Mouse (Mus musculus) lung, embryonic 16.5 days (tissue): ENCODE results near the gene Ttyh1. TPM values are rescaled to one million over a fixed set of nuclear protein-coding genes. Genes with fewer than 3 reads are reported as not detected.

Source experiments
- ATAC-seq: fragments of 200-750 bp; cut with Nextera tagmentation; 2 replicates; pipeline ENCODE4 v1.8.0; 2017; ENCODE audit warnings: low read depth, mild to moderate bottlenecking, moderate library complexity
- H3K27ac ChIP-seq: fragments of 300-500 bp; sonication (generic); 2 replicates; pipeline ENCODE4 v1.5.1; 2014; ENCODE audit warnings: mild to moderate bottlenecking, control low read depth, low read length
- H3K27me3 ChIP-seq: fragments of 300-500 bp; sonication (generic); 2 replicates; pipeline ENCODE4 v1.6.1; 2014; ENCODE audit warnings: low read depth, low read length, mixed read lengths; ENCODE audit not compliant: control insufficient read depth, insufficient read depth
- H3K36me3 ChIP-seq: fragments of 300-500 bp; sonication (generic); 2 replicates; pipeline ENCODE4 v1.6.1; 2014; ENCODE audit warnings: low read length; ENCODE audit not compliant: control insufficient read depth, insufficient read depth
- H3K4me1 ChIP-seq: fragments of 300-500 bp; sonication (generic); replicated peaks from 2 replicates; pipeline ENCODE4 v1.6.1; 2014; ENCODE audit warnings: low read length, mixed read lengths; ENCODE audit not compliant: control insufficient read depth, insufficient read depth
- H3K4me2 ChIP-seq: fragments of 300-500 bp; sonication (generic); 2 replicates; pipeline ENCODE4 v1.6.1; 2014; ENCODE audit warnings: low read depth, low read length, control low read depth
- H3K4me3 ChIP-seq: fragments of 300-500 bp; sonication (generic); 2 replicates; pipeline ENCODE4 v1.5.1; 2014; ENCODE audit warnings: mild to moderate bottlenecking, low read length, control low read depth
- H3K9ac ChIP-seq: fragments of 300-500 bp; sonication (generic); 2 replicates; pipeline ENCODE4 v1.6.1; 2014; ENCODE audit warnings: low read length, control low read depth
- H3K9me3 ChIP-seq: fragments of 300-500 bp; sonication (generic); 2 replicates; pipeline ENCODE4 v1.6.1; 2016; ENCODE audit warnings: low read length; ENCODE audit not compliant: control insufficient read depth
- WGBS: fragments of 180-500 bp; shearing (Covaris S2); extraction: QIAGEN DNeasy Blood & Tissue Kit; methylation state at CpG from one replicate; pipeline ENCODE4 v1.1.7; 2014; 5-methylcytosine and 5-hydroxymethylcytosine counted together
- polyA plus RNA-seq: library from polyadenylated mRNA; unstranded; fragments of >200 nt; fragmentation: Nextera tagmentation; extraction: Ambion mirVana; gene quantifications from 2 replicates; pipeline ENCODE4 v1.2.1, GENCODE M21; 2015

The Ttyh1 gene
- polyA plus RNA-seq, 1 experiment from 2014 or later, result 2.1 TPM

DNA sequence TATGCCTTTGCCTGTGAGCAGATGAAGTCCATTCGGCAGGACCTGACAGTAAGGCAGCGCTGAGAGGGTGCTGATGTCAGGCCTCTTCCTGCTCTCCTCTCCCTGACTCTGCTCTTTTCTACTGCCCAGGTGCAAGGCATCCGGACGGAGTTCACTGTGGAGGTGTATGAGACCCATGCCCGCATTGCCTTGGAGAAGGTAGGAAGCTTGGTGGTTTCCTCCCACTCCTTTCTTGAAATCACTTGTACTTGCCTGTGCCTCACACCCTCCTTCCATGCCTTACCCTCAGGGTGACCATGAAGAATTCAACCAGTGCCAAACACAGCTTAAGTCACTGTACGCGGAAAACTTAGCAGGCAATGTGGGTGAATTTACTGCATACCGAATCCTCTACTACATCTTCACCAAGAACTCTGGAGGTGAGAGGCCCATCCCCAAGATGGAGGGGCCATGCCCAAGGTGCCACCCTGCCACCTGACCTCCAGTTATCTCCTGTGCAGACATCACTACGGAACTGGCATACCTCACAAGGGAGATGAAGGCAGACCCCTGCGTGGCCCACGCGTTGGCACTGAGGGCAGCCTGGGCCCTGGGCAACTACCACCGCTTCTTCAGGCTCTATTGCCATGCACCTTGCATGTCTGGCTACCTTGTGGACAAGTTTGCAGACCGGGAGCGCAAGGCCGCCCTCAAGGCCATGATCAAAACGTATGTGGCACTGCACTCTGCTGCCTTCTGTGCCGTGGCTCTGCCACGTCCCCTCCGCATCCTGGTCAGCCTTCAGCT is 25.8 kb downstream of the Ttyh1 start:
- H3K9me3 ChIP-seq, result no peaks in the 10 kb centered on the region
- no peak overlapping the region for H3K4me2 ChIP-seq
- H3K4me3 ChIP-seq, result no peak overlapping the region
- ATAC-seq, result no peak
- 95% methylated on average over 20 of the region's 20 CpGs for WGBS
- no peak overlapping the region for H3K9ac ChIP-seq
- H3K36me3 ChIP-seq, result peaks cover 74% of the 10 kb centered on the region
- peaks cover 19% of the 10 kb centered on the region for H3K4me1 ChIP-seq
- H3K27ac ChIP-seq, result no peak overlapping the region
- H3K27me3 ChIP-seq, result no peaks in the 10 kb centered on the region

DNA sequence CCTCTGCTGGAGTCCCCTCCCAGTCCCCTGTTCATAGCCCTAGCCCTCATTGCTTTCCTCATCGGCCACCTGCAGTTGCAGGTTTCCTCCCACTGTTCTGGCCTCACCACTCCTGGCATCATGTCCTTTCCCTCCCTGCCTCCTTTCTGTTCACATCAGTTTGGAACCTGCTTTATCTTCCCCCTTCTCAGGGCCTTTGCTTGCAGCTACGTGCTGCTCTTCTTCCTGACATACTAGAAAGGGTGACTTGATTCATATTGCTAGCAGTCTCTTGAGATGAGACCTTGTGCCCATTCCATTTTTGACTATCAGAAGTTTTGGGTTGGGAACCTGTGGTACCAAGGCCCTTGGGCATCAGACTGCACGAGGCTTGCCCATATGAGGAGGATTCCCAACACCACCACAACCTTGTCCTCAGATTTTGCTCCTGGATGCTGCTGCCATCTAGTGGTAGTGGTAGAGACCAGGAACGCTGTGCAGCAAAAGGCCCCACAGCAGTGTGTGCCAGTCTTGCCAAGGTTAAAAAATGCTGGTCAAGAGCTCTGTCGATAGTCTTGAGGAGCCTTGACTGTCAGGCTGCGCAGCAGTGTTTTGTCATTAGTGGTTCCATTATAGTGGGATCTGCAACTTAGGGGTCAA is 26.5 kb downstream of the Ttyh1 start:
- H3K27me3 ChIP-seq, result no peaks in the 10 kb centered on the region
- no peaks in the 10 kb centered on the region for H3K9me3 ChIP-seq
- peaks cover 68% of the 10 kb centered on the region for H3K36me3 ChIP-seq
- peaks cover 26% of the 10 kb centered on the region for H3K4me1 ChIP-seq
- no peak for ATAC-seq
- no peak overlapping the region for H3K9ac ChIP-seq
- no peak overlapping the region for H3K27ac ChIP-seq
- 58% methylated on average over 6 of the region's 6 CpGs for WGBS
- no peak overlapping the region for H3K4me3 ChIP-seq
- H3K4me2 ChIP-seq, result no peak overlapping the region

DNA sequence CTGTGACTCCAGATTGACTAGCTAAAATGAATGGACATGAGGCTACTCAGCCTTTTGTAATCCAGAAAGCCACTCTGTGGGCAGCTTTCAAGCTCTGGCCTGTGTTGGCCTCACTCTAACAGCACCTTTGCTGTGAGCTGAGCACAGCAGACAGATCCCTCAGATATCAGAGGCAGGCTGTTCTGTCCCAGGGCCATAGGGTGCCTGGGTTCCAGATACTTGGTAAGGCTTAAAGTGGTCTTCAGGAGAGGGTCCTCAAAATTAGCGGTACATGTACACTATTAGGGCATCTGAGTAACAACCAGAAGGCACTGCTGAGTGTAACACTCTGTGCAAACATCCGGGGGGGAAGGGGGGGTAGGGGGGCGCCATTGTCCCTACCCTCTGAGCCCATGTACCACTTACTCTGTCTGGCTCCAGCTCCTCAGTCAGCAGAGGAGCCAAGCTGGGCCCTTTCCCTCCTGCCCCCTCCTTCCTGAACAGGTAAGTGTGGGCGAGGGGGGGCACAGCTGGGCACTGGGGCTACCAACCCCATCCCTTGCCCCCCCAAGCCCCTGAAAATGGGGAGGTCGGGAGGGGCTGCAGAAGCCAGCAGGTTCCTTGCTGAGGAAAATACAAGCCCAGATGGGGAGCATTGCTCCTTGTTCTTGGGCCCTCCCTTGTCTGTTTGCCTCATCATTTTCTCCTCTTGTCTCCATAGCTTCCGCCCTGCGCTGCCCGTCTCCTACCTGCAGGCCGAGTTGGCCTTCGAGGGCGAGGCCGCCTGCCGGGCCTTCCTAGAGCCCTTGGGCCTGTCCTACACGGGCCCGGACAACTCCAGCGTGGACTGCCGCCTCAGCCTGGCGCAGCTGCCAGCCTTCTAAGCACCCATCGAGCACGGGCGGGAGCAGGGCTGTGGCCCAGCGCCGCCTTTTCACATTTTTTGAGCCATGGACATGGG is 27.3 kb downstream of the Ttyh1 start:
- WGBS, result 89% methylated on average over 23 of the region's 23 CpGs
- H3K36me3 ChIP-seq, result peaks cover 61% of the 10 kb centered on the region
- no peaks in the 10 kb centered on the region; the same call in 1 of the 2 replicates for H3K27me3 ChIP-seq

DNA sequence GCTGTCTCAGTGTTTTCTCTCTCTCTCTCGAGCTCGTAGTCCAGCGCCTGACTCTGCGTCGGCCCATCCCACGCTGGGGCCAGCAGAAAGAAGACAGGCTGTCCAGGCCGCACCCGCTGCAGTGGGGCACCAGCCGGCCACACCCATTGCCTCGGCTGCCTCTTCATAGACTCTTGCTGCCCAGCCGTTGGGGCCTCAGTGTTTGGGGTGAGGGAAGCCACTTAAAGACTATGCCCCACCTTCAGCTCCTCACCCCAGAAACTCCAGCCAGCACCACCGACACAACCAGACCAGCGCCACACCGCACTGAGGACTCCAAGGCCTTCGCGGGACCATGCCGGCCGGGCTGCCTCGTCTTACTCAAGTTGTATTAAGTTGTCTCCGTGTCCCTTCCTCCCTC is 28.2 kb downstream of the Ttyh1 start:
- no peak overlapping the region for H3K4me3 ChIP-seq
- no peaks in the 10 kb centered on the region for H3K9me3 ChIP-seq
- peaks cover 27% of the 10 kb centered on the region for H3K4me1 ChIP-seq
- ATAC-seq, result no peak
- H3K9ac ChIP-seq, result no peak overlapping the region
- no peaks in the 10 kb centered on the region; the same call in 1 of the 2 replicates for H3K27me3 ChIP-seq
- peaks cover 52% of the 10 kb centered on the region for H3K36me3 ChIP-seq
- WGBS, result 75% methylated on average over 19 of the region's 20 CpGs
- H3K27ac ChIP-seq, result peak overlapping the region; percentile 41; the same call in 1 of the 2 replicates
- H3K4me2 ChIP-seq, result no peak overlapping the region

More for the DNA sequence above, 27.3 kb downstream of the Ttyh1 start:
- Histone ChIP-seq H3K4me3 (no peak overlapping the region), H3K9me3 (no peaks in the 10 kb centered on the region), H3K4me1 (peaks cover 27% of the 10 kb centered on the region), H3K9ac (no peak overlapping the region), H3K27ac (no peak overlapping the region), H3K4me2 (no peak overlapping the region)
- ATAC-seq, result no peak

DNA sequence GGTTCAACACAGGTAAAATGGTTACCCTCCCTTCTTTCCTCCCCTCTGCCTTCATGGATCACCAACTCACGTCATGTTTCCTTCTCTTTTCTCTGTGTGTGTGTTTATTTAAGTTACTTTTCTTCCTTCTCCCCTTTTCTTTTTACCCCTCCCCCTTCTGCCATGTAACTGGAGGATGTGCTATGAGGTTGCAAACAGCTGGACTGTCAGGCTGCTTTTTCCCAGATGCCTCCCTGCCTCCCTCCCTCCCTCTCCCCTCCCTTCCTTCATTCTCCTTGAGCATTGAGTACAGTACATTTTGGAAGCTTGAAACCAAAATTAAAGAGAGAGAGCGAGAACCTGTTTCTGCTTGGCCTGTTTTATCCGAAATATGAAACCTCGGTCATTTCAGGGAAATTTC is 28.6 kb downstream of the Ttyh1 start:
- H3K36me3 ChIP-seq, result peaks cover 48% of the 10 kb centered on the region
- H3K4me3 ChIP-seq, result no peak overlapping the region
- no peak for ATAC-seq
- H3K9me3 ChIP-seq, result no peaks in the 10 kb centered on the region
- H3K4me2 ChIP-seq, result no peak overlapping the region
- H3K4me1 ChIP-seq, result peaks cover 27% of the 10 kb centered on the region
- H3K9ac ChIP-seq, result no peak overlapping the region
- no peaks in the 10 kb centered on the region; the same call in 1 of the 2 replicates for H3K27me3 ChIP-seq
- WGBS, result 75% methylated on average over 4 of the region's 4 CpGs
- H3K27ac ChIP-seq, result peak overlapping the region; percentile 99

DNA sequence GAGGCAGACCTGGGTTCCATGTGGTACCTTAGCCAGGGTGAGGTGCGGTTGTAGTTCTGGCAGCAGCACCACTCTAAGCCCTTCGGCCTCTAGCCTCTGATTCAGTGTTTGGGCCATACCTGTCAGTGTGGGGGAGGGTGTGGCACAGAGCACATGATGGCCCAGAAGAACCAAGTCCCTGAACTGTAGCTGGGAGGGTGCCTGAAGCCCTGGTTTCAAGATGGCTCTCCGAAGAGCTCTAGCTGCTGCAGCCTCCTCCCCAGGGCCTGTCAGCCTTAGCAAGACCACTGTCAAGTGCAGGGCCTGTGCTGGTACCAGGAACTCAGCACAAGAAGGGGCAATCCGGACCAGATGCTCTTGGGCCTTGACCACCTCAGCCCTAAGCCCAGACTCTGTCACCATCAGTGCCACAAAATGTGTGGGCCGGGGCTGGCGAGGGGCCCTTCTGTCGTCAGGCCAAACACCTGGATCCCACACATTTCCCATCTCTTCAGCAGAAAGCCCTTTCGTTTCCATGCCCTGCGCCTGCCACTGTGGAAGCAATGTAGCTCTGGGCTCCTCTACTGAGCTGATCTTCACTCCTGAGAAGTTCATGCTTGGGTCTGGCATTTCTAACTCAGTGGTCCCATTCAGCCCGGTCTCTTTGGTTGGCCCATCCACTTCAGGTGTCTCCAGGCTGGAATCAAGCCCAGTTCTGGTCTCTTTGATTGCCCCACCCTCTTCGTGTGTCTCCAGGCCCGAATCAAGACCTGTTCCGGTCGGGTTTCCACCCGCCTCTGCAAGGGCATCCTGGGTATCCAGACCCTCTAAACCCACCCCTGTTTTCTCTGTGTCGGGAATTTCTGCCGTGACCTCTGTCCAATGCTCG is 29.4 kb downstream of the Ttyh1 start:
- Histone ChIP-seq H3K9me3 (no peaks in the 10 kb centered on the region), H3K4me1 (peaks cover 27% of the 10 kb centered on the region), H3K27ac (peak overlapping the region; percentile 99), H3K4me3 (peak overlapping the region; percentile 80), H3K9ac (peak overlapping the region; percentile 88), H3K36me3 (peaks cover 41% of the 10 kb centered on the region), H3K27me3 (no peaks in the 10 kb centered on the region; the same call in 1 of the 2 replicates), H3K4me2 (peak overlapping the region; percentile 97)
- 27% methylated on average over 18 of the region's 18 CpGs for WGBS
- ATAC-seq, result peak; percentile 29

DNA sequence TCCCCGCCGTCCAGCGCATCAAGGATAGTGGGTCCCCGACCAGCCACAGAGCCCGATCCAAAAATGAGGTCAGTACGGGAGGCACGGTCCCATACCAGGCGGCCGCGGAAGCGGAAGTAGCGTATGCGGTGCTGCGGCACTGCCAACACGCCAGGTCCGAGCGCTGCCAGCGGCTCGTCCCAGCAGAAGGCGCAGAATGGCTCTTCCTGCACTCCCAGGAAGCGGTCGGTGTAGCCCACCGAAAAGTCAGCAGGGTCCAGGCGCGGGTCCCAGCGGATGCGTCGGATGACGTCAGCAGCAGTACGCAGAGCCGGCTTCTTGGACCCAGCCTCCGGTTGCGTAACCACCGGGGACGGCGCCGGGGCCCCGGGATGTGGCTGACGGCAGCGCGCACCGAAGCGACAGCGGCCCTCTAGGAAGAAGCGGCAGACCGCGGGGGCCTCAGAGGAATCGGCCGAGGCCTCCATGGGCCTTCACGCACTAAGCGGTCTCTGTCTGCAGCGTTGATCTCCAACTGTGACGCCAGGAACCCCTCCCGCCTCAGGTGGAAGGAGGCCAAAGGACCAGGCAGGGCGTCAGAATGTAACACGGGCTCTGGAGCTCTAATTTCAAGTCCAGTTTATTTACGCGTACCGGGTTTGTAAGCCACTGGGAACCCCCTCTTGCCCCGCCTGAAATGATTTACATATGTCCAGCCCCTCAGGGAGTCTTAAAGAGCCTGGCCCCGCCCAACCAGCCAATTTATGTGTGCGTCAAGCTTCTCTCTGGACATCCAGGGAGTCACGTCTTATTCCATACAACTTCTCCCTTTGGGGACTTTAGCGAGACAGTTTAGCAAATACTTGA is 30.2 kb downstream of the Ttyh1 start:
- H3K9me3 ChIP-seq, result no peaks in the 10 kb centered on the region
- peak overlapping the region; percentile 97 for H3K4me2 ChIP-seq
- H3K4me1 ChIP-seq, result peaks cover 27% of the 10 kb centered on the region
- ATAC-seq, result peak; percentile 86
- no peaks in the 10 kb centered on the region; the same call in 1 of the 2 replicates for H3K27me3 ChIP-seq
- peak overlapping the region; percentile 88 for H3K9ac ChIP-seq
- H3K4me3 ChIP-seq, result peak overlapping the region; percentile 80
- under 1% methylated on average over 64 of the region's 64 CpGs for WGBS
- H3K27ac ChIP-seq, result peak overlapping the region; percentile 99
- peaks cover 32% of the 10 kb centered on the region for H3K36me3 ChIP-seq
